Mouse (Mus musculus): ENCODE data around the gene 1700012B09Rik. TPM values are rescaled to one million over a fixed set of nuclear protein-coding genes. Genes with fewer than 3 reads are reported as not detected.
A peak's percentile ranks its signal among the peaks of the same experiment; 100 is the strongest.

The 1700012B09Rik gene
- total RNA-seq (2021), result under 1 TPM in 1 of 2 experiments, not detected in 1; 0.50 TPM
- long read RNA-seq, partial matches to known transcripts, result 0 of 2 reads
- long read RNA-seq, other reads (novel, unspliced or antisense), result 0 of 2 reads

DNA sequence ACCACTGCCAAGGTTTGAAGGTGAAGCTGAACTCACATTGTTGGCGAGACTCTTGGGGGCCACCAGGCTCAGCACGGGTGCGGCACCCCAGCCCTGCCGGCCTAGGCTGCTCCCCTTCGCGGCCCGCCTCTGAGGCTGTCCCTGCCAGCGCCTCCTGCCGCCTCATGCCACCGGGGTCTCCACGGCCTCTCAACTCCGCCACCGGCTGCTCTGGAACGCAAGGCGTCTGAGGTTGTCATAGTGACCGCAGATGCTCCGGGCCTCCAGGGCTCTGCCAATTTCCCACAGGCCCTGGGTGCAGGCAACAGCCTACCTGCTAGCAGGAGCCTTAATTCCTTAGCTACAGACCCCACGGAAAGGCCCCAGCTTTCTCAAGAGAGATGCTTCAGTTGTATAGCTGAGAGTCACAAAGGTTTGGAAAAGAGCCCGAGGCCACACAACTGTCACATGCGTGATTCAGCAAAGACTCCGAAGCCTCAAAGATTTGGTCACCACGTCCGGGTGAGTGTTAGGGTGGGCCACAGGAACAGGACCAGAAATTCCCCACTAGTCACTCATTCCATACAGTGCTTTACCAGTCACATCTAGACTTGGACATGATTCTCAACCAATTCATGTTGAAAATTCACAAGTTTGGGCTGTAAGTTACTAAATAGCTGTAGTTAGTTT is at the start of gene 1700012B09Rik:
1700012B09Rik (minus strand) TSS at position 228 of the 669 bp plus-strand sequence.
- DNase-seq (ENCODE audit: low spot score in 2 of 2), result no peak

DNA sequence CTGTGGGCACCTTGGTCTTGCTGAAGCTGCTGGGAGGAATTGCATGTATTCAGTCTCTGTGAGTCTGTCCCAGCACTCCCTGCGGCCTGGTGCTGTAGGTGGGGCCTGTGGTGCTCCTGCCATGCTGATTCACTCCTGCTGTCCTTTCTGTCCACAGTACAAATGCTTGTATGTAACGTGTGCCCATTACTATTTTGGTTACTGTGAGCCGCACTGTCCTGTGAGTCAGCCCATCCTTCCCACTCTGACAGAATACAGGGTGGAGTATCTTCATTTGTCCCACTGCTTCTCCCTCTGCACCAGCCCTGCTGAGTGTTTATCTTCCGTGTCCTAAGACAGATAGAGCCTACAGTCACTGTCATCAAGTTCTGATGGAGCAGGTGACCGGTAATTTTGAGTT is 39.3 kb upstream of the 1700012B09Rik start:
- peak; percentile 19 to 37 for DNase-seq (ENCODE audit: low spot score in 2 of 2)

DNA sequence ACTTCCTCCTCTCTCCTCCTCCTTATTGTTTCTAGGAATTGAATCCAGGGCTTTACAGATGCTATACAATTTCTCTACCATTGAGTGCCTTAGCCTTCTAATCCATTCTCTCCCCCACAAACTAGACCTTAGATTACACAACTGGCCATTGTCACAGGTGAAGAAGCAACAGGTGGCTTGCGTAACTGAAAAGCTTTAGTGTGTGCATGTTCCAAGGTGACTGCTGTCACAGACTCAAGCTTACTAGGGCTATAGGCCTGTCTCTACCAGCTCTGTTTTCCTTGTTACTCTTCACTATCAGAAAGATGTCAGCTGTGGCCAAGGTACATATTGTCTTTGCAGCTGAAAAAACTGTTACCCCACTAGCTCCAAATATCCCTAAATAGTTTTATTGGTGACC is 36.0 kb upstream of the 1700012B09Rik start:
- no peak for DNase-seq (ENCODE audit: low spot score in 2 of 2)

GRCm38 (mm10) chr9:14805714-14806113 is 34.9 kb upstream of the 1700012B09Rik start:
- no peak for DNase-seq (ENCODE audit: low spot score in 2 of 2)

DNA sequence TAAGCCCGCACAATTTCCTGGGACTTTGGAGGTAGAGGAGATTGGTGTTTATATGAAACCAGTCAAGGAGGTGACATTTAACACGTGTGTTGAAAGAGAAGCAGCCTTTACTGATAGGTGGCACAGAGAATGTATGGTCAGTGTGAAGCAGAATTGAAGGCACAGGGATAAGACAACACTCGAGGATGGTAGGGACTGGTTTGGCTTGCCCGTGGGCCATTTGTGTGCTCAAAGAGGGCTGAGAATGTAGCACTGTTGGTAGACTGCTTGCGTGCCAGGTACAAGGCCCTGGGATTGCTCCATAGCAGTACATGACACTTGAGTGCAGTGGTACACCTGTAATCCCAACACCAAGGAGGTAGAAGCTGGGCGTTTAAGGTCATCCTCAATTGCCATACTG is 16.5 kb upstream of the 1700012B09Rik start:
- no peak for DNase-seq (ENCODE audit: low spot score in 2 of 2)

DNA sequence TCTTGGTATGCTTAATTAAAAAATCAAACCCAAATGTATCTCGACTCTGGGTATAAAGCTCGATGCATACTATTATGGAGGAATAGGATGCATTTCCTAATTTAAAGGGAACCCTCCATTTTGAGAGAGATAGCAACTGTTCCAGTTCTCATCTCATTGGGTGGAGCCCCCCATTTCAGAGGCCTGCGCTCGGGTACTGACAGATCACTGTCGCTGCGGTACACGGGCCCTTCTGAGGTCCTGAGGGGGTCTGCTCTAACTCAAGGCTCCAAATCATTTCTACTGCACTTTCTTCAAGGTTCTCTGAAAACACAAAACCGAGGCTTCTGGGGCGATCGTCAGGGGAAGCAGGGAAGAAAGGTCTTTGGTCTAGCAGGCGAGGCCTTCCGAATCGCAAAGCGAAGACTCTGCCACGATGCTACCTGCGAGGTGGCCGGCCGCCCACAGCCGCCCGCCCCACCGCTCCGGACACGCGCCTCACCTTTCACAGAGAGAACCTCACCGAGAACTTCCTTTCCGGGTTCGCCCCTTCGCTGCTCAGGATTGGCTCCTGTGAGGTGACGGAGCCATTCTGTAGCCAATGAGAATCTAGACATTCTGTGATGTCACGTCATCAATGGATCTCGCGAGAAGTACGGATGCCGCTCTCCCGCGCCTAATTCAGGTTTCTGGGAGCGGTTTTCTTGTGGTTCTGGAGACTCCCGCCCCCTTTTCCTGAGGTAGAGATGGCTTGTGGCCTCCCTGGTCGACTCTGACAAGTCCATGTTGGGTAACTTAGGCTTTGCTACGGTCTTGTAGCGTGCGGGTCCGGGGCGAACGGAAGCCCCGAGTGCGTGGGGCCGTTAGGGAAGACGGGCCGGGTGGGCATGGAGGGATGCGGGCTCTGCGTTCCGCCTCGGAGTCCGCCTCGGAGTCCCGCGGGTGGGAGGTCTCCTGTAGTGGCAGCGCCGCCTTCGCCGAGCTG is 13.5 kb upstream of the 1700012B09Rik start, which contains the start of the genes Mre11a and Ankrd49:
Mre11a (plus strand) TSS at position 616 of the 964 bp plus-strand sequence.
Ankrd49 (minus strand) TSS at position 818 of the 964 bp plus-strand sequence.
- DNase-seq (ENCODE audit: low spot score in 2 of 2), result peak; percentile 91 to 96

- DNase-seq (ENCODE audit: low spot score in 2 of 2), result no peak
Observed at GRCm38 (mm10) chr9:14778341-14778740, 7.5 kb upstream of the 1700012B09Rik start.

DNA sequence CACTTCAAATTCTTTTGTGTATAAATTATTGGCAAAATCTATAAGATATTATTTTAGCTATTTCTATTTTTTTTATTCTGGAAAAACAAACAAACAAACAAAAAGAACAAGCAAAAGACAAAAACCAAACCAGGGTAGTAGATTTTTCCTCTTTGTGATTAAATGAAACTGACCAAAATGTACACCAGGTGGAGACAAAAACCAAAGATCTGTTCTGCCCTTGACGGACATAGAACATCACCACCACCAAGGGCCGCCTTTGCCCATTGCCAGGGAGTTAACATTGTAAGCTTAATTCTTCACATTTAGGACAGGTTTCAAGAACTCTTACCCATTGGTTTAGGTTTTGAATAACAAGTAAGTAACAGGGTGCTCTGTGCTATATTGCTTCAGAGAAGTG is 3.0 kb upstream of the 1700012B09Rik start:
- no peak for DNase-seq (ENCODE audit: low spot score in 2 of 2)

GRCm38 (mm10) chr9:14772074-14772473 is 1.2 kb upstream of the 1700012B09Rik start:
- DNase-seq (ENCODE audit: low spot score in 2 of 2), result no peak

- no peak for DNase-seq (ENCODE audit: low spot score in 2 of 2)
Observed at GRCm38 (mm10) chr9:14769811-14770210, 1.0 kb downstream of the 1700012B09Rik start.

DNA sequence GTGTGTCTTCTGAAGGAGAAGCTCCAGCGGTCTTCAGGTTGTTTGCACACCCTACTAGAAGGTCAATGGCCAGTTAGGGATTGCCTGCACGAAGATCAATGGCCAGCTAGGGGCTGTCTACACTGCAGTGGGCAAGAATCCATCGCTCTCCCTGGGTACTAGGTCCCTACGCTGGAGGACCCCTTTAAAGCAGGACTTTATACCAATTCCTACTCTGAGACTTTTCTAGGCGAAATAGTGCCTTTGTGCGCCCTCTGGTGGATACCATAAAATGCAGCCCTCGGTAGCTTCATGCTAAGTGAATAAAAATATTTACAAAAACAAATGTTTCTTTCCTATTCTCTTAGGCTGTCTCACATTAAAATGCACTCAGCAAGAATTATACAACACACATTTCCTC is 6.1 kb downstream of the 1700012B09Rik start:
- DNase-seq (ENCODE audit: low spot score in 2 of 2), result peak in 1 of 2 experiments; percentile 58

DNA sequence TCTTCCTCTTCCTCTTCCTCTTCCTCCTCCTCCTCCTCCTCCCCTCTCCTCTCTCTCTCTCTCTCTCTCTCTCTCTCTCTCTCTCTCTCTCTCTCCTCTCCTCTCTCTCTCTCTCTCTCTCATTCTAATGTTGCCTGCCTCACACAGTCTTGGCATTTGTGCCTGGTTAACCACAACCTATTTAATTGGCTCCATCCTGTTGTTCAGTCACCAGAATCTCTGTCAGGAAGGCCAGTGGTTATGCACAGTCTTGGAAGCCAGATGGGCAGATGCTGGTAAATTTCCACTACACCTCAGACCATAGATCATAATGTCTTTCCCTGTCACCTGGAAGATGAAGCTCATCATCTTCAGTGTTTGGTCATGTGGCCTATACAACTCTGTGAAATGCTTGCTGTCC is 11.6 kb downstream of the 1700012B09Rik start:
- DNase-seq (ENCODE audit: low spot score in 2 of 2), result no peak

DNA sequence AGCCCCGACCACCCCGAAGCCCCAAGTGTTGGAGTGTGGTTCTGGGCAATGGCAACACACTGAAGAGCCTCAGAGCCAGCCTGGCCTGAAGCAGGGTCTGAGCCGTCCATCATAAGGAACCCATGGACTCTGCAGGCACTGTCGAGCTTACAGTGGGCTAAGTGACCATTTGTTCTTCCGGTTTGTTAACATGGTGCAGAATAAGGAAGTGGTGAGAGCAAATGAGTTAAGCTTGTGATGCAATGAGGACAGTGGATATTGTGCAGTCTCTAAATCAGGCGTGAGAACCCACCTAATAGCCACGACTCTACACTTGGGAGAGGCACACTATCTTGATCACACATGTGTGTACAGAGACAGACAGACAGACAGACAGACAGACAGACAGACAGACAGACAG is 12.2 kb downstream of the 1700012B09Rik start:
- DNase-seq (ENCODE audit: low spot score in 2 of 2), result no peak

DNA sequence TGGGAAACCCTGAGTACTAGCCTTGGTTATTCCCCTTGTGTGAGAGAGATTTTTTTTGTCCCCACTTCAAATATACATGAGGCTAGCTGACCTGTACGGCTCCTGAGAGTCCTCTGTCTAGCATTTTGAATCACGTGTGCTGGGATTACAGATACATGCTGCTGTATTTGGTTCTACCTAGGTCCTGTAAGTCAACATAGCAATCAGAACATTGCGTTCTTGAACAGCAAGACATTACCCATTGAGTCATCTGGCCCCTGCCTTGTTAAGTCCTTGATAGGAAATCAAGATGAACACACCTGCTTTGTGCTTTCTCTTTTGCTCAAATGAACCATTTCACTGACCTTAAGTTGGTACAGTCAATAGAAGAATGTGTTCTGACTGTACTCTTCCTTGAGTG is 16.4 kb downstream of the 1700012B09Rik start:
- DNase-seq (ENCODE audit: low spot score in 2 of 2), result no peak

DNA sequence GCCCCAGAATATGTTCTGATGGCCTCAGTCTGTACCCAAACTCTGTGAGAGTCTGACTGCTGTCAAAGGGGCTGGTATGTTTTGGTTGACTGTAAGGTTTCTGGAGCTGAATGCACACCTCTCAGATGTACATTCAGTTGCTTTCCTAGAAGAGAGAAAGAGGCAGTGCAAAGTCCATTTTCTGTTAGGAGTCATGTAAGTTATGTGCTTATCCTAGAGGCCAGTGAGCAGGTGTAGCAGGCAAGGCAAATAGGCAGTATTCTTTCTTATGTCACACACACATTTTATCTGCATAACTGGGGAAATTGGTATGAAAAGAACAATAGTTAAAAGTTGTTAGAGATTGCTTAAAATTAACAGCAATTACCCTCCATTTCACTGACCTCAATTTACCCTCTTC is 16.9 kb downstream of the 1700012B09Rik start:
- no peak for DNase-seq (ENCODE audit: low spot score in 2 of 2)

GRCm38 (mm10) chr9:14752001-14752522 is 18.8 kb downstream of the 1700012B09Rik start, which contains the start of gene Fut4:
TSS of gene Fut4 (minus strand) at chr9:14752393.
- DNase-seq (ENCODE audit: low spot score in 2 of 2), result no peak

DNA sequence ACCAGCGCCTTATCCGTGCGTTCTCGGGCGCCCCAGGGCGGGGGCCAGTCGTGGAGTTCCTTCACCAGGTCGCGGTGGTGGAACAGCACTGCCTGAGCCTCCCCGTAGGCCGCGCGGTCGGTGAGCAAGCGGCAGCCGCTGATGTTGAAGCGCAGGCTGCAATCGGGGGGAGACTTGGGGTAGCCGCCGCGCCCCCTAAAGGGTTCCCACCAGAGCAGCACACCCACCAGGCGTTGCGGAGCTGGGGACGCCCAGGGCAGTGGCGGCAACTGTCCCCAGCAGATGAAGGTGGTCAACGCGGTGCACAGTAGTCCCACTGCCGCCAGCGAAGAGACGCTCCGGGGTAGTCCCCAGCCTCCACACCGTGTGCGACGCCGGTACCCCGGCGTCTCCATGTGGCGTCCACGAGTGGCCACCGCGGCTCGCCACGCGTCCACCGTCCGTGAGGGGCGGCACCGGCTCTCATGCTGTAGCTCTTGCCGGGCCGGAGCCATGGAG is 19.3 kb downstream of the 1700012B09Rik start:
- no peak for DNase-seq (ENCODE audit: low spot score in 2 of 2)

DNA sequence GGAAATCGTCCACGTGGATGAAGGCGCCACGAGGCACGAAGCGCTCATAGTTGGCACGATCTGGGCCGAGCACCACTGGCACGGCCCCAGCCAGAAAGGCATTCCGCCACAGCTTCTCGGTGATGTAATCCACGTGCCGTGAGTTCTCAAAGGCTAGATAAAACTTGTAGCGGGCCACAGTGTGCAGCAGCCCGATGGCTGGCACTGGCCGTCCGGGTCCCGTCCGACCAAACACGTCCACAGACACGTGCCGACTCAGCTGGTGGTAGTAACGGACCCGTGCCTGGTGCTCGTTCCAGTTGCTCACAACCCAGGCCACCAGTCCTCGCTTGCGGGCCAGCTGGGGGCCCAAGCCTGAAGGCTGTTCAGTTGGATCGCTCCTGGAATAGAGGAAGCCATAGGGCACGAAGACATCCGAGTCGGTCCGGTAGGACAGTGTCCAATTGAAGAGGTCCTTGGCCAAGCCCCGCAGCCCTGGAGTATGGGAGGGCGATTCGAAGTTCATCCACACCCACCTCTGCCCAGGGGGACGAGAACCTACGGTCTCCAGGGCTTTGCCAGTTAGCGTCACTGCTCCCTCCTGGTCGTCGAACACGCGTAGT is 19.8 kb downstream of the 1700012B09Rik start:
- DNase-seq (ENCODE audit: low spot score in 2 of 2), result no peak

DNA sequence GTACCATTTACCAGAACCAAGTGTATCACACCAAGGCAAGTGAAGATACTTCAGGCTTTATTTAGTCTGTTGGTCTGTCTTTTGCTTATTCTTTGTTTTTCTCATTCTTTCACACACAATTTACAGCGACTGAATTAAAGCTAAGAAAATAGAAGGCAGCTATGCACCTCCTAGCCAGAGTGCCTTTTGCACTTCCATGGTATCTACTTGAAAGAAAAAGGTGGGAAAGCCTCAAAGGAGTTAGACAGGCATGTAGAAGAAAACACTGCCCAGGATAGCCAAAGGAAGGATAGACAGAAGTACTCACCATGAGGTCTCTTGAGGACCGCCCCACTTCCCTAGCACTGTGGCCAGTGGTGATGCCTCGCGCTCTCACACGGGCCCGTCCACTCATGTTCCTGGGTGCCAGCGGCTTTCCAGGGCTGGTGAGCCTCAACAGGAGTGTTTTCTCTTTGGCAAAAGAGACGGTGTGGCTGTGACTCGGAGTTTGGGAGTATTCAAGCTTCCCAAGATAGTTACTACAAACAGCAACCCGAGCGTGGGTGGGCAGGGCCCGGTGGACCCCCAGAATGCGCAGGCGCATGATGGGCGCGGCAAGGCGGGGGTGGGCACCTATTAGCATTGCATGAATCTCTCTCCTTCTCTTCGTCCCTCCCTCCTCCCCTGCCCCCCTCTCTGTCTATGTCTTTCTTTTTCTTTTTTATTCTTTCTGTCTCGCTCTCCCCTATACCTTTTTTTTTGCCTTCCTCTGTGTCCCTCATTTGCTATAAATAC is 30.5 kb downstream of the 1700012B09Rik start, which contains the start of gene Piwil4:
Piwil4 (minus strand) TSS at position 583 of the 774 bp plus-strand sequence.
- no peak for DNase-seq (ENCODE audit: low spot score in 2 of 2)

Measured in layer of hippocampus, adult 18-20 months (tissue).